Mouse (Mus musculus) frontal cortex, postnatal 36 days (tissue): ENCODE data around the gene Eif2s2.

Experiments used
- DNase-seq, 2 experiments: peaks; one replicate each; pipeline ENCODE4 v3.0.0; 2022; ENCODE audit warnings: low spot score in 2 of 2

Gene Eif2s2

GRCm38 (mm10) chr2:154893045-154893385, 280 bp upstream of the Eif2s2 start:
- no peak for DNase-seq

GRCm38 (mm10) chr2:154891585-154891984, 1.1 kb downstream of the Eif2s2 start:
- DNase-seq, result no peak

GRCm38 (mm10) chr2:154876621-154877020, 16.1 kb downstream of the Eif2s2 start:
- no peak for DNase-seq

- DNase-seq, result no peak
Observed at GRCm38 (mm10) chr2:154869954-154870641, 22.6 kb downstream of the Eif2s2 start.

- no peak for DNase-seq
Observed at GRCm38 (mm10) chr2:154868106-154868505, 24.6 kb downstream of the Eif2s2 start.

- DNase-seq, result no peak
Observed at GRCm38 (mm10) chr2:154865696-154866095, 27.0 kb downstream of the Eif2s2 start.

GRCm38 (mm10) chr2:154863672-154864071, 29.1 kb downstream of the Eif2s2 start:
- DNase-seq, result peak; percentile 31 to 33

GRCm38 (mm10) chr2:154855383-154855782, 37.4 kb downstream of the Eif2s2 start:
- DNase-seq, result peak; percentile 55 to 80

GRCm38 (mm10) chr2:154848086-154848485, 44.6 kb downstream of the Eif2s2 start:
- no peak for DNase-seq

- DNase-seq, result no peak
Observed at GRCm38 (mm10) chr2:154836537-154836936, 56.2 kb downstream of the Eif2s2 start.

GRCm38 (mm10) chr2:154834149-154834865, 58.4 kb downstream of the Eif2s2 start:
- no peak for DNase-seq

- no peak for DNase-seq
Observed at GRCm38 (mm10) chr2:154832471-154832870, 60.3 kb downstream of the Eif2s2 start.

- DNase-seq, result no peak
Observed at GRCm38 (mm10) chr2:154827521-154827920, 65.2 kb downstream of the Eif2s2 start.

- DNase-seq, result no peak
Observed at GRCm38 (mm10) chr2:154826054-154826538, 66.6 kb downstream of the Eif2s2 start.
